Mouse (Mus musculus) brain, embryonic 14.5 days (tissue): ENCODE measurements at regions not wholly inside any gene's neighbourhood (a gene's known extent, or its start where the extent isn't known, plus 50 kb on each side); places are given as distances from the start of the nearest gene placed in this dataset.

ENCODE experiments used
- CTCF ChIP-seq: fragments of 200-500 bp; IDR thresholded peaks from 2 replicates; pipeline ENCODE4 v1.5.1; 2012; ENCODE audit warnings: inconsistent platforms, mild to moderate bottlenecking, moderate library complexity, borderline replicate concordance; ENCODE audit not compliant: insufficient read depth, insufficient read length; ENCODE audit errors: extremely low read depth
- POLR2A ChIP-seq: fragments of 200-500 bp; IDR thresholded peaks from 2 replicates; pipeline ENCODE4 v1.6.1; 2012; ENCODE audit warnings: mild to moderate bottlenecking, inconsistent platforms, borderline replicate concordance; ENCODE audit not compliant: poor library complexity, insufficient read depth, insufficient read length, severe bottlenecking; ENCODE audit errors: extremely low read depth

DNA sequence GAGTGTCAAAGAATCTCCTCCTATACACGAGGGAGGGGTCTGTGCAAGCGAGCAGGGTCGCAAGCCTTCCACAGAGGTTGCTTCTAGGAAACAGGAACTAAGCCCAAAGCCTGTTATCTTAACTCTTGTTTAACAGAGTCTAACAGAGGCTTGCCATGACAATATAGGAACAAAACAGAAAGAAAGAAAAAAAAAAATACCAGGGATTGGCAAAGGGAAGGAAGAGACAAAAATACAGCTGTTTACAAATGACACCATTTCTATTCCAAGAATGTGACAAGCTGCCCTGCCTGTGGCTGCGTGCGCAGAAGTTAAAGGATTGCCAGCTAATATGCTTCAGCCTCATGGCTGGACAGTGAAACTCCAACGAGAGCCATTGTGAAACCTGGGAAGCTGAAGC, 173.8 kb upstream of the Ubr2 start:
- TF ChIP-seq CTCF (no peak), POLR2A (no peak)
